Mouse (Mus musculus) adrenal gland (tissue): ENCODE measurements at regions not wholly inside any gene's neighbourhood (a gene's known extent, or its start where the extent isn't known, plus 50 kb on each side); places are given as distances from the start of the nearest gene placed in this dataset.

Experiments used
- intact Hi-C: fragments of 180-260 bp; cut with DNase I; formaldehyde crosslinking; loops from one replicate; pipeline ENCODE4 v1.15.1; 2025

DNA sequence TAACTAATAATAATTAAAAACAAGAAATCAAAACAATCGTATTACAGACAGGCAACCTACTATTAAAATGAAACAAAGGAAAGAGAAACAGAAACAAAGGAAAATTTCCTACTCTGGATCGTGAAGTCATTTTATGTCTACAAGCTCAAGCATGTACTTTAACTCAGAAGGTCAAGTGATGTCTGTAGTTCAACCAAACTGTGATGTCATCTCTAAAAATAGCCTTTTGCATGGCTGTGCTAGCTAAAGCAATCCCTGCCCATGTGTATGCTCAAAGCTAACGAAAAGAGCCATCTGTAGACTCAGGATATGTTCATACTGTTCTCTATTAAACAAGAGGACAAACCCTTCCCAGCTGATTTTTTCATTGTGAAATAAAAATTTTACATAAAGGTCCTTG, 500.7 kb downstream of the Nr2f2 start:
- intact Hi-C loops = no loop called here

DNA sequence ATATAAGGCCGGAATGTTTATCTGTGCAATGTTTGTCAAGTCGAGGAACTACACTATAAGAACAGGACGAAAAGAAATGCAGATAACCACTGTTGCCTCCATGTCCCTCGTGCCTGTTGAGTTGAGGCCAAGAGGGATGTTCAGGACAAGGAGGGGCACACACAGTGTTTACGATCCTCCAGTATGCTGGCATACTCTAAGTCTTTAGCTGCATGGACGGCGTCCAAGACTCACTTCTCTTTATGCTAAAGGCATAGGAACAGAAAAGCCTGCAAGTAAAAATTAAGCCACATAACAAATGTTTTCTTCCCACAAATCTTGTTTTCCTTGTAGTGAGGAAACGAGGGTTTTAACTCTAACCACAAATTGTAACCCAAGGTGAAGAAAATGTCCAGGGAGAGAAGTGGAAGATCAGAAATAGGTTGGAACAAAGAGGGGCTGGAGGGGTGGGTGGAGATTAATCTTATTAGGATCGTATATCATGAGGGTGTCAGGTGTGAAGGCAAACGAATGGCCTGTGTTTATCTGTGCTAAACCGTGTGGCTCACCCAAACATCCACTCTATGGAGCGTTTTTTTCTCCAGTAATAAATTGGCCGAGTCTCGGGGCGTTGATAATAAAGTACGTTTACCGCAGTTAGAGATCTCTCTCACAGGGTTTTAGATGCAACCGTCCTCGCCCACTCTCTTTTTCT, 521.8 kb downstream of the Nr2f2 start:
- intact Hi-C loops = no loop called here

DNA sequence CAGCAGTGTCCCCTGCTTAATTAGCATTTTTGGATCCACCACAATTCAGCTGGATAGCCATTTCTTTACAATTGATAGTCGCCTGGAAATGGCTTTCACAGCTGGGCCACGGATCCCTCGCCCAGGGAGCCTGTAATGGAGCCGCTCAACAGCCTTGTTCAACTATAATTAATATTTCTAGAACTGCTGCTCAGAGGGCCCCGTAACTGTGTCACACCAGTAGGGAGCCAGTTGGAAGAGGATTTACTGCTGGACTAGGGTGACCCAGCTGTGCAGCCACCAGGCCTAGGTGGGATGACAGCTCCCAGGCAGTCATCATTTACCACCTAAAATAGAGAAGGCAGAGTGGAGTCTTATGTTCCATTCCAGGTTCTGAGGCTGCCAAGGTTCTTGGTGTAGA, 529.2 kb downstream of the Nr2f2 start:
- intact Hi-C loops = no loop called here

DNA sequence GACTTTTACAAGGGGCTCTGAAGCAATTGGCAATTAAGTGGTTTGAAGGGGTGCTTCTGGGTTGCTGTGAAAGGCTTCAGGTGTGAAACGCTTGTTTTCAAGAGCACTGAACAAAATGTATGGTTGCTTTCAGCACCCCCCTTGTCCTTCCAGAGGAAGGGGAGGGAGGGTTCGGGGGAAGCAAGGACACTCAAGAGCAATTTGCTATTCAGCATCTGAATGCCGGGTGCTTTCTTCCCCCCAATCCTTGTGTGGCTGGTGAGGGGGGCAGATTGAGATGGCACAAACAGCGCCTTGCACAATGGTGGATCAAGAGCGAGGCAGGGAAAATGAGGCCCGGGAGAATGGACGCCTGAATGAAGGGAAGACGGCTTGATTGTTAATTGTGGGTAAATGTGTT, 539.3 kb downstream of the Nr2f2 start:
- intact Hi-C loops = no loop called here

DNA sequence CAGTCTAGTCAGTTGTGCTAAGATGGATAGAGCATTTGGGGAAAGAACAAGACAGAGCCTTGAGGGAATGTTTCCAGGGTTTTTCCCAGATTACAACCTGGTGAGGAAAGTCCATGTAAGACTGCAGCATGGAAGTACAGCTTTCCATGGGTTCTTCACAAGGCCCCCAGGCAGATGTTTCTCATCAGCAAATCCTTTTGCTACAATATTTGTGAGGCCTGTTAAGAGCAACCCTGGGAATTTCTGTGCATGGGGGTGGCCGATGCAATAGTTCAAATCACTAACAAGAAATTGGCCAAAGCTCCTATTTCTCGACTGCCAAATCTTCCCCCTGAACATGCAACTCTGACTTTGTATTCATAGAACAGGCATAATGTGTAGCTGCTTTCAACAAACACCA, 546.0 kb downstream of the Nr2f2 start:
- intact Hi-C loops = no loop called here

DNA sequence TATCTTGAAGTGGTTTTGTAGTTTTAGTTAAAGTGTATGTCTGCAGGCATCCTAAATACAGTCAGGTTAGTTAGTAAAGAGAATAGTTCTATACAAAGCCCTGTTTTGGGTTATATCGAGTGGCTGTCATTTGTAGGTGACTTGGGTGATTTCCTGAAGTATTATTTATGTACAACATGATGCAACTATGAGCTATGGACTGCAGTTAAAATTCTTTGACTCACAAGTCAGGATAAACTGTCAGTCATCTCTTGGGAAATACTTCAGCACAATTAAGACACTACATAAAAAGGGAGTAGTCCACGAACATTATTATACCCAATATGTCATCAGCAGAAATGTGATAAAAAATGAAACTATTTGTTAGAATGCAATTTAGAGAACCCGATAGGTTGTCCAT, 554.2 kb downstream of the Nr2f2 start:
- intact Hi-C loops = loop anchor here (10.0 kb wide), 1 partner anchor 522 kb away; no protein-coding TSS in a partner anchor

DNA sequence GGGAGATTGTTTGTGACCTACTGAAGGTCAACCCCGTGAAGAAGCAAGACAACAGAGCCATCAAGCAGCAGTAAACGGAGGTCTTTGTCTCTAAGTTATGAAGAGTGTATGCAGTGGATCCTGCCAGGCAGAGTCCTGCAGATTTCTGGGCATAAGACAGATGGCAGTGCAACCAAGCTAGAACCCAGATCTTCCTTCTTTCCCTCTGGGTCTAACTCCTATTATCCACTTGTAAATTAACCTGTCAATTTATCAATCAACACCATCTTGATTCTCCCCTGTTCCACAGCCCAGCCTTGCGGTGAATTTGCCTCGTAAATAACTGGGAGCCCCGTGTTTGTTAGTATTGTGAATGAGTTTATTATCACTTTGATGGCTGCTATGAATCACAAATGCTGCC, 555.7 kb downstream of the Nr2f2 start:
- intact Hi-C loops = loop anchor here (10.0 kb wide), 1 partner anchor 524 kb away; no protein-coding TSS in a partner anchor

DNA sequence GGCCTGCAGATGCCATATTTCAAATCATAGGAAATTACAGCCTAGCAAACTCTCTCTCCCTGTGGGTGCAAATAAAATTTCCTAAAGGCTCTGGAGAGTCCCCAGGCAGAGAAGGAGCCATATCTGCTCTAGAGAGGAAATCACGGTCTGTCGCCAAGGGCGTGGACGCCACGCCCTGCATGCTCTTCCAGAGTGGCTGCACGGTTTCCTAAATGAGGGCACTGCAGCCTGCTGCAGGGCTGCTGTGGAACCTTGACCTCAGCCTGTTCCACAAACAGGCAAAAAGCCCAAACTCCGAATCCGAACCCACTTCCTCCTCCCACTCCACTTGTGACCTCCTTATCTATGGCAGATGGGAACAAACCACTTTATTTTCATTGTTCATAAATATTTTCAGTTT, 559.3 kb downstream of the Nr2f2 start:
- intact Hi-C loops = no loop called here

DNA sequence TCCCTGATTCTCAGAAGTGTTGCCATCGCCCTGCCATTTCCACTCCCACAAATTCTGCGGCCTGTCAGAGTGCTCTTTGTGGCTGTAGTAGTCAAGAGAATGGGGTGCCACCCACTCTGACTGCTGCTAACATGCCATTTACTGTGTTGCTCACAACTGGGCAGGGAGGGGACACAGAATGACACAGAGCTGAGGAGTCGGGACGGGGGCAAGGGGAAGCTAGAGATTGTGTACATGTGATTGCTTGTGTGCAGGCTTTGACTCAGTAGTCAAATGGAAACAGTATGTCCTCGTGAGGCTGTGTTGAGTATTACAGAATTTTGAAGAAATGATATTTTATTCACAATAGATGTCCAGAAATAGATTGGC, 595.6 kb downstream of the Nr2f2 start:
- intact Hi-C loops = no loop called here

DNA sequence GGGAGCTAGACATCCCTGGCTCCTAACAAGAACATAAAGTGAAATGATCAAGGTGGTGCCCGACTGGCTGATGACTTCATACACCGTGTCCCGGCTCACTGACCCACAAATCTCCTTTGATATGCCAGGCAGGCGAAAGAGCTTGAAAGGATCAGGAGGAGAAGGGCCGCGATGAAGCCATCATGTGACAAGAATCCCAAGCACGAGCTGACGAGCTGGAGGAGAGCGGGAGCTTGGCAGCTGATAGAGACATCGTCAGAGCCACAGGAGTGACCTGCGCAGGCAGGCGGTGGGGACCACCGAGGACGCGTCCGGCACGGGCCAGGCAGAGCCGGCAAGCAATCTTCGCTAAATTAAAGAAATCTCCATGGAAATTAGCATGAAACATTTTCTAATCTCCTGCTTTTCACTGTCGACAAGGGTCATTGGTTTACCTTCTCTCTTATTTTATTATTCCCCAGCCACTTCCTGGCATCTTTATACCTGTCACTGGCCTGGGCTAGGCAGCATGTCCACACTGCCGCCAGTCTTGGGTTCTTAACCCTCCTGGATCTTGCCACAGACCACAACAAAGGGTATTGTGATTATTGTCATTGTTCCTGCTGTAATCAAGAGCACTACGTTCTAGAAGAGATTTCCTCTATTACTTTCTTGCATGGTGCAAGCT, 596.1 kb downstream of the Nr2f2 start:
- intact Hi-C loops = no loop called here

DNA sequence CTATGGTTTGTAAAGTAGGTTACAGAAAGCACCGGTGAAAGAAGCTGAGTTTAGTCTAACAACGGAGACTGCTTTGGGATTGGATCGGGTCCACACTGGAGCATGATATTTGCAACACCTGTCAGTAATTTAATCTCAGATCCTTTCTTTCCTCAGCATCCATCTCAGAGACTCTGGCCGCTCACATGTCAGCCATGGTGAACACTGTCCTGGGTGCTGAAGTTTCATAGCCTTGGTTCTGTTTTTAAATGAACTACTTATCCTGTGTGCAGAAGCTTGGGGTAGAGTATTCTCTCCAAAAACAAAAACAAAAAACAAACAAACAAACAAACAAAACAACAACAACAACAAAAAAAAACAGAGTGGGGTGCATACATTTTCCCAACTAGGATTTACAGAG, 600.1 kb downstream of the Nr2f2 start:
- intact Hi-C loops = no loop called here

DNA sequence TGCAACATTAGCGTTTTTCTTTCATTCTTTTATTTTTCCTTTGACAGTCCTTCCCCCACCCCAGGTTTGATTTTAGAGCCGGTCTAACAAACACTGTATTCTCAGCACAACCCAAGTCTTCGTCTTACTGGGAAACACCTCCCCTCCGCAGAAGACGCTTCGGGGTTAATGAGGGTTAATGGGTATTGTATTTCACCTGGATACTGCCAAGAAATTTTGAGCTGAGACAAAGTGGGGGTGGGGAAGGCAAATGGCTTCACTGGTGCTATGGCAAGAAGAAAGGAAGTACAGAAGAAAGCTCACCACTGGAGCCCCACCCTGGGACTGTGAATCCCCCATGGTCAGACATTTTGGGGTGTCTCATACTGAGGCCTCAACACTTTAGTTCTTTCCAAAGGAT, 626.0 kb downstream of the Nr2f2 start:
- intact Hi-C loops = no loop called here

DNA sequence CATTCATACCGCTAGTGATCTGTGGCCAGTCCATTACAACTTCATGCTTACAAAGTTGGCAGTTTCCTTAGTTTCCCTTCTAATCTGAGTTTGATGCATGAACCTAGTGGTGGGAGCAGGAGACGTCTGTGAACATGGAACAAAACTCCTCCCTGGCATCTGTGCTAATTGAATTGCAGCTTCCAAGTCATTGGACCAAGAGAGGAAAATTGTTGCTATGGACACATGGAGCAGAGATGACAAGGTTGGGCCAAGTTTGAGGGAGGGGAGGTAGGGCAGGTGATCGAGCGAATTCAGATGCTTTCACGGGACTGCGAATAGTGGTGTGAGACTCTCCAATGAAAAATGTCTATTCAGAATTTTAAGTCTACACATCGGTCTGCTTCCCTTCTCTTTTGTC, 627.5 kb downstream of the Nr2f2 start:
- intact Hi-C loops = no loop called here

DNA sequence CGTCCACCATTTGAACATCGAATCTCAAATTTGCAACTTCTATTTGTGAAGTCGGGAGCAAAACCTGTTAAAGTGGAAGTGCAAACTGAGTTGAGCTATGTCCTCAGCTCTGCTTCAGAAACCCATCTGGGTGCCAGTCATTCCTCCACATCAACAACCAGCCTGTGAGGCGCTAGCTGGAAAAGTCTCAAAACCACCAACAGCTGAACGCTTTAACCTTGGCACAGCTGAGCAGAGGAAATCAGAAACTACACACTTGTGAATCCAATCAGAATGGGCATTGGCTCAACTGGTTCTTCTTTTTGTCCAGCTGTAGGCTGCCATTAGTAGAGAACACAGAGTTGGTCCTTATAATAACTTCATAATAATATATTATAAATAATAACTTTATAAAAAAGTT, 651.5 kb downstream of the Nr2f2 start:
- intact Hi-C loops = no loop called here

DNA sequence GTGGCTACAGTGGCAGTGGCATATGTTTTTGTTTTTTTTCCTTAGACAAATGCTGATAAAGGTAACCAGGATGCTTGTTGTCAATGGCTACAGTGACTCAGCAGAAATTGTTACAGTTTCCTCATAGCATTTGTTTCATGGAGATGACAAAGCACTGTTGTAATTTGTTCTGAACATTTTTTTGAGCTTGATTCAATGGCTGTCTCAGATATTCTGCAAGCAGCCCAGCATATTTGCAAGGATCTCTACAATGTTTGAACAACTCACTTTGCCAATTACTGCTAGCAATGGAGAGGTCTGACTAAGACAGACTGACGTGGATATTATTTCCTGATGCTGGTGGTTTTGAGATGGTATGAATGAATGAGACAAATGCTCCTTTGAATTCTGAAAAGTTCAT, 696.3 kb downstream of the Nr2f2 start:
- intact Hi-C loops = no loop called here

DNA sequence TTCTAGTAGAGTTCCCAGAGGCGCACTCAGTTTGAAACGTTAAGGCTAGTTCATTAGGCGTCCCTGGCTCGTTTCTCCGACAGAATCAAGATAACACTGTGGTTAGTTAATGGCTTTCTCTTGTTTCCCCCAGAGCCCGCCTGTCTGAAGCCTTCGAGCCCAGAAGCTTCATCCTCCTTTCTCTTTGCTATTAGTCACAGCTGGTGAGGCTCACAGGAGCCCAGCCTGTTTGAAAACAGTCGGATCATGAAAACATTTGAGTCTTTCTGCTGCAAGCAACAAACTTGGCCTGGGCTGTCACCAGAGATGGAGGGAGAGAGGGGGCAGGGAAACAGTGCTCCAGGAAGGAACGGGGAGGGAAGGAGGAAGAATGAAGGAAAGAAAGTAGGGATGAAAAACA, 711.0 kb downstream of the Nr2f2 start:
- intact Hi-C loops = no loop called here

DNA sequence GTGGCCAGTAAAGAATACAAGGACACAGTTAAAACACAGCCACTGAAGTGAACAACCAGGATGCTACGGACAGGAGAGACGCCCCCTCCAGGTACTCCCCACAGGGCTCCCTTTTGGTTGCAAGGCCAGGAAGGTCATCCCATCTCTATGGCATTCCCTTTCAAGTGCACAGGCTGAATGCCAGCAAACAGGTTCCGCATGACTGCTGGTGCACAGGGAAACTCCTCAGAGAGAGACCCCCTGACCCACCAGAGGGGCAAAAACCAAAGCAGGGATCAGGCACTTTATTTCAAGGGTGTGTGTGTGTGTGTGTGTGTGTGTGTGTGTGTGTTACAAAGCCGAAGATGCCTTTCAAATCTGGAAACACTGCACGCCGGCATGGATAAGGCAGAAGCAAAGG, 721.1 kb downstream of the Nr2f2 start:
- intact Hi-C loops = no loop called here

DNA sequence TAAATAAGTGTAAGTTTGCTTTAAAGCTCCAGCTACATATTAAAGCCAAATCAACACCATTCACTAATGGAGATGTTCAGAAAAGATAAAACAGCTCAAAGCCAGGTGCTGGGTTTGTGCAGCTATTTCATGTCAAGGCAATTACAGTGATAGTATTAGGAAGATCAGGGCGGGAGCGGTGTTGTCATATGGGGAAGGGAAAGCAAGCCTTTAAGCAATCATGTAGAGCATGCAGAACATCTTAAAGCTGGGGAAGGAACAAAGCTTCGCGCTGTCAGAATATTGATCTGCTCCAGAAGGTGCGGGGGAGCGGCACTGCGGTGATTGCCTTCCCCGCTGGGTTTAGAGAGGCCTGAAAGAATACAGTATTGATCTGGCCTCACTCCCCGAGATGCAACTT, 724.9 kb downstream of the Nr2f2 start:
- intact Hi-C loops = no loop called here

DNA sequence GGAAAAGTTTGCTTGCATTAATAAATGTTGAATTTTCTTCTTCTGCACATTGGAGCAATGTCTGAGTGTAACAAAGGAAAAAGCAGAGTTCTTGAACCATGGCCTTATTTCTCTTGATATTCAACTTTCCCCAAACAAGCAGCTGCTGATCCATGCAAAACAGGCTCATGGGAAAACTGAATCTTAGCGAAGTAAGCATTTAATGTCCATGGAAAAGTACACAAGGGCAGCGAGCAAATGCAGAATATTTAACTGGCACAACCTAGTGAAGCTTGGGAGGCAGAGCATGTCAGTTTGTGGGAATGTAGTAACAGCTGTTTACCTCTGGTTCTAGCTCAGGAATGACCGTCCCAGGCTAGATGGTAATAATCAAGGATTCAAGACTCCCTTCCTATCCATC, 766.7 kb downstream of the Nr2f2 start:
- intact Hi-C loops = no loop called here

DNA sequence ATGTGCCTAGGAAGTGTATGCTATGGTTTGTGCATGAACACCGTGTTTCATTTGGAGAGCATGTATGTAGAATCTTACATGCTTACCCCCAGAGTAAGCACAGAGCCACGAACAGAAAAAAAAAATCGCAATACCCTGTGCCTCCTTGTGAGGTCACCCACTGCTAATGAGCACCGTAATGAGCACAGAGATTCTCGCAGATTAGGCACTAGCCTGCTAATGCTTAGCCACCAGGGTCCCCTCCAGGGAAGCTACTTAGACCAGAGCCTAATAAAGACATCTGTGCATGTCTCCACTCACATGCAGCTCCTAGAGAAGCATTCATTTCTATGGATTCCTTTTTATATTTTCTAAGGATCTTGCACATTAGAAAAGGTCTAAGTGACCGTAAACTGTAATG, 780.8 kb downstream of the Nr2f2 start:
- intact Hi-C loops = no loop called here

DNA sequence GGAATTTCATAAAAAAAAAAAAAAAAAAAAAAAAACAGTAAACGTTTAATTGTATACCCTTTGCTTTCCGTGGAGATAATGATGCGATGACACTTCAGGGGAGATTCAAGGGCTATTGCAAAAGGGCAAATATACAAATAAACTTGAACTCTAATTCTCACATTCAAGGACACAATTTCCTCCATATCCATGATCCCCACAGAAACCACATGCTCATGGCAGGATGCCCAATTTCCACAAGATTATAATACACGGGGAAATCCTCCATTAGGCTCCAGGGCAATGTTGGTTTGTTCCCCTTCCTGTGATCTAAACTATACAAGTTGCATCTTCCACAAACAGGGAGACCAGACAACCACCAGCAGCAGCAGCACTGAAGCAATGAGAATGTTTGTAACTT, 781.4 kb downstream of the Nr2f2 start:
- intact Hi-C loops = no loop called here

DNA sequence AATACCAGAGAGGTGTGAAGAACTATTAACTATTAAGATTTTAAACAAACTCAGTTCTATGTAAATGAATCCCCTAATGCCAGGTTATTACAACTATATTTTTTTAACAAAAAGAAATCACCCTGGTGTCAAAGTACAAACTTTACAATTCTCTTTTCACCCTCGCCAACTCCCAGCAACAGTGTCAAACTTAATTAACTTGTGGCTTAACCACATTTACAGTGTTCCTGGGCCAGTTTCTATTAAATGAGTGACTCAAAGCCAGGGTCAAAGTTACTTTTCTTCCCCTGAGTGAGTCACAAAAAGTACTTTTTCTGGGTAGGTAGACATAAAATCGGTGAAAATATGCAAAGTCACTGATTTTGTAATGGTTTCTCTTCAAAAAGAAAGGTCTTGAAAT, 782.0 kb downstream of the Nr2f2 start:
- intact Hi-C loops = no loop called here

DNA sequence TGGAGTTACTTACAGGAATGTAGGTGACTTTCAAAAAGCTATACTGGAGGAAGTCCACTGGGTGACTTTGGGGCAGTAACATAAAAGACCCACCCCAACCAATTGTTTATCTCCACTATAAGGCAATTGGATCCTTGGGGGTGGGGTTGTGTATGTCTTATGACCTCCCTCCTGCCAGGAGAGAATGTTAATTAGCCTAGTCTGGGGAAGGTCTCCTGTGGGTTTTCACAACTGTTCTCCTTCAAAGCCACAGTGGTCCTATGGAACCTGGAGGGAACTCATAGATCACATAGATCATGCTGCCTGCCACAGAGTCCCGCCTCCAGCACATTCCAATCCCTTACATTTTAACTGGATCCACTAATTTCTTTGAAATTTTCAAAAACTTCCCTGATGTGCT, 782.6 kb downstream of the Nr2f2 start:
- intact Hi-C loops = no loop called here
